Mouse (Mus musculus) E14TG2a.4 (cell line): ENCODE results near the gene Prss38.

Source experiments
- CTCF ChIP-seq: conservative IDR thresholded peaks from 2 replicates; pipeline ENCODE4 v1.5.1; 2014; ENCODE audit warnings: low read length
- NANOG ChIP-seq: IDR thresholded peaks from 2 replicates; pipeline ENCODE4 v1.6.1; 2014; ENCODE audit warnings: borderline replicate concordance, low read length, mixed read lengths
- POU5F1 ChIP-seq: IDR thresholded peaks from 2 replicates; pipeline ENCODE4 v1.6.1; 2014; ENCODE audit warnings: low read length, borderline replicate concordance

DNA sequence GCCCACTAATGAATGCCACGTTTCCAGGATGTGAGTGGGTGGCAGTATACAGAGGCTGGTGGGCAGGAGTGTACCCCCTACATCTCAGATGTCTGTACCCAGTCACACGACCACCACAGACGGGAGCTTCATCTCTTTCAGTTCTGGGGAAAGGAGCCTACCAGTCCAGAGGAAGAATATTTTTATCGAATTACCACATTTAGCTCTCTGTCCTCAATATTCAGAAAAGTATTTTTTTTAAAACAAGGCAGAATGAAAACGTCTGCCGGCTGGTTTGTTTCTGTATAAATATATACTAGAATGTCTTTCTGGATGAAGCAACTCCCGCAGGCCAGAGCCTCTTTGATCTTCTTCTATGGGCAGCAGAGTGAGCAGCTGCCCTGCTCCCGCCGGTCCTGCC, 42.5 kb downstream of the Prss38 start:
- no peak for TF ChIP-seq CTCF
- no peak for TF ChIP-seq NANOG
- TF ChIP-seq POU5F1: no peak
